Mouse (Mus musculus) lung, embryonic 15.5 days (tissue): ENCODE data around the gene Hbq1a. TPM values are rescaled to one million over a fixed set of nuclear protein-coding genes. Genes with fewer than 3 reads are reported as not detected.
"Not testable (repeated sequence)": the region's sequence is repeated elsewhere in the genome, so short reads cannot be mapped to it uniquely, and the experiment has no call there.

ENCODE experiments used
- ATAC-seq: fragments of 200-750 bp; cut with Nextera tagmentation; 2 replicates; pipeline ENCODE4 v1.8.0; 2017; ENCODE audit warnings: moderate number of reproducible peaks, borderline replicate concordance; ENCODE audit not compliant: low FRiP score, low TSS enrichment; ENCODE audit errors: extremely low read depth
- H3K27ac ChIP-seq: fragments of 300-500 bp; sonication (generic); 2 replicates; pipeline ENCODE4 v1.5.1; 2015; ENCODE audit warnings: moderate library complexity, mild to moderate bottlenecking, inconsistent platforms
- H3K27me3 ChIP-seq: fragments of 300-500 bp; sonication (generic); 2 replicates; pipeline ENCODE4 v1.6.1; 2015; ENCODE audit warnings: inconsistent platforms
- H3K36me3 ChIP-seq: fragments of 300-500 bp; sonication (generic); 2 replicates; pipeline ENCODE4 v1.6.1; 2015; ENCODE audit warnings: inconsistent platforms
- H3K4me1 ChIP-seq: fragments of 300-500 bp; sonication (generic); 2 replicates; pipeline ENCODE4 v1.6.1; 2015; ENCODE audit warnings: inconsistent platforms
- H3K4me2 ChIP-seq: fragments of 300-500 bp; sonication (generic); 2 replicates; pipeline ENCODE4 v1.6.1; 2015; ENCODE audit warnings: inconsistent platforms, mild to moderate bottlenecking, moderate library complexity
- H3K4me3 ChIP-seq: fragments of 300-500 bp; sonication (generic); 2 replicates; pipeline ENCODE4 v1.5.1; 2015; ENCODE audit warnings: mild to moderate bottlenecking, inconsistent platforms
- H3K9ac ChIP-seq: fragments of 300-500 bp; sonication (generic); 2 replicates; pipeline ENCODE4 v1.6.1; 2015; ENCODE audit warnings: inconsistent platforms
- H3K9me3 ChIP-seq: fragments of 300-500 bp; sonication (generic); 2 replicates; pipeline ENCODE4 v1.6.1; 2016; ENCODE audit warnings: inconsistent platforms
- WGBS: fragments of 180-500 bp; shearing (Covaris S2); methylation state at CpG from one replicate; pipeline ENCODE4 v1.1.7; 2015; 5-methylcytosine and 5-hydroxymethylcytosine counted together
- polyA plus RNA-seq: library from polyadenylated mRNA; unstranded; fragments of >200 nt; fragmentation: Nextera tagmentation; extraction: Ambion mirVana; gene quantifications from 2 replicates; pipeline ENCODE4 v1.2.1, GENCODE M21; 2015

Gene Hbq1a
- polyA plus RNA-seq = 0.97 and 1.5 TPM in 2 replicates

DNA sequence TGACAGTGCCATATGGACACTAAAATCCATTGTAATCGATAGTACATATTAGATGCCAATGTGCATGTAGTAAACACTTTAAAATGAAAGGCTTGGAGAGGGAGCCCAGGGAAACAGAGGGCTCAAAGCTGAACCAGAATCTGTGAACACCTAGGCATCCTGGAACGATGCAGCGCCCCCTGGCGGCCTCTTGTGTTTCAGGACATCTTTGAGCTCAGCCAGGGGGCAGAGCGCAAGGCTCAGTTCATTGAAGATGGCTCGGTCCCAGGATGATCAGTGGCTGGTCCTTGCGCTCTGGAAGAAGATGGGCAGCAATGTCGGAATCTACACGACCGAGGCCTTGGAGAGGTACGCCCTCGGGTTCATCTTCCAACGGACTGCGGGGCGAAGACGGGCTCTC is at the start of gene Hbq1a:
Hbq1a (plus strand) TSS at position 205 of the 400 bp plus-strand sequence.
- H3K4me3 ChIP-seq, H3K9ac ChIP-seq, H3K9me3 ChIP-seq, H3K36me3 ChIP-seq, H3K4me1 ChIP-seq, ATAC-seq, H3K27ac ChIP-seq: not testable (repeated sequence)
- Histone ChIP-seq H3K4me2 (peak within 1 kb of the TSS; percentile 40; the same call in 1 of the 2 replicates), H3K27me3 (peaks cover 12% of the 10 kb centered on the region)
- WGBS = 1% methylated on average over 16 of the region's 16 CpGs

DNA sequence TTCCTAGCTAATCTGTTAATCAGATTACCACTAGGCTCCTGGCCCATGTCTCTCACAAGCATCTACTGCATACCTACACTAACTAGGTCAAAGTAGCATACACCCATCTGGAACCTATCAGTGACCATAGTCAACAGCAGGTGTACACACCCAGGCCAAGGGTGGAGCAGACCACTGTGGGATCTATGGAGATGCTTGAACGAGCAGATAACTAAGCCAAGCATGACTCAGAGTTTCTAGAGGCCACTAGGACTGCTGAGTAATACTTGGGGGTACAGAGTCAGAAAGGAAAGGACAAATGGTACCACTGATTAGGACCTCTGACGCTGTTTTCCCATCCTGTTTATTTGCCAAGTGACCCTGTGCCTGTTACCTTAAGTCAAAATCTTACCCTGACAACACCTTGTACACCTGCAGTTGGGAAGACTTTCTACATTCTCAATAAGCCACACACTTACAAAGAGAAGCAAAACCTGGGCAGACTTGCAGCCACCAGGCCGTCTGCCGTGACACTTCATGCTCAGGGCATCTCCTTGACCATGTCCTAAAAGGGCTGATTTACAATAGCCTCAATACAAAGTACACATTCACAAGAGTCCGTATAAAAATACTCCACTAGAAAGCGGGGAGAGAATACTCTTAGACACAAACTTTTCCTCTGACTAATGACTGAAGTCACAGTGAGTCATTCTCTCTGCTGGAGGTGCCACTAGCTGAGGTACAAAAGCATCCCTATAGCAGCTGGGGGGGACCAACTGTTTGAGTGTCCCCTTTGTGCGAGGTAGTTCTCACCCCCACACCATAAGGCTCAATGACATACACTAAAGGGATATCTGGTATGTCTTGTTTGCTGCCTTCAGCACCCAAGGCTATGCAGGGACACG is 48.7 kb upstream of the Hbq1a start:
- WGBS = 88% methylated on average over 8 of the region's 8 CpGs
- H3K9ac ChIP-seq = no peak overlapping the region
- H3K4me3 ChIP-seq = no peak overlapping the region
- peaks cover 45% of the 10 kb centered on the region for H3K36me3 ChIP-seq
- ATAC-seq = peak; percentile 39; the same call in 1 of the 2 replicates
- no peaks in the 10 kb centered on the region for H3K27me3 ChIP-seq
- no peaks in the 10 kb centered on the region for H3K4me1 ChIP-seq
- no peaks in the 10 kb centered on the region for H3K9me3 ChIP-seq
- no peak overlapping the region for H3K4me2 ChIP-seq
- no peak overlapping the region for H3K27ac ChIP-seq

DNA sequence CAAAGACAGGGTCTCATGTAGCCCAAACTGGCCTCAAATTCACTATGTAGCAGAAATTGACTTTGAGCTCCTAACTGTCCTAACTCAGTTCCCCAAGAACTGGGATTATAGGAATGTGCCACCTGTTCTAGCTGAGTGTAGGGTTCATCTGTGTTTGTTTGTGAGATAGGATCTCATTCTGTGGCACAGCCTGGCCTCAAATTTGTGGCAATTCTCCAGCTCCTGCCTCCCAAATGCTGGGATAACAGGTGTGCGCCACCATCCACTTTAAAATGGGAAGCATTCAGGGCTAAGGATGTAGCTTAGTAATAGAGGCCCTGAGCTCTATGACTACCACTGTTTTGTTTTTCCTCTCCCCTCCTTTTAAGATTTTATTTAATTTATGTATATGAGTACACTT is 46.7 kb upstream of the Hbq1a start:
- Histone ChIP-seq H3K9me3 (no peaks in the 10 kb centered on the region), H3K4me2 (no peak overlapping the region), H3K4me1 (no peaks in the 10 kb centered on the region), H3K27me3 (no peaks in the 10 kb centered on the region), H3K27ac (no peak overlapping the region), H3K36me3 (peaks cover 32% of the 10 kb centered on the region), H3K9ac (no peak overlapping the region), H3K4me3 (no peak overlapping the region)
- 94% methylated on average over 1 of the region's 1 CpGs for WGBS
- no peak for ATAC-seq

DNA sequence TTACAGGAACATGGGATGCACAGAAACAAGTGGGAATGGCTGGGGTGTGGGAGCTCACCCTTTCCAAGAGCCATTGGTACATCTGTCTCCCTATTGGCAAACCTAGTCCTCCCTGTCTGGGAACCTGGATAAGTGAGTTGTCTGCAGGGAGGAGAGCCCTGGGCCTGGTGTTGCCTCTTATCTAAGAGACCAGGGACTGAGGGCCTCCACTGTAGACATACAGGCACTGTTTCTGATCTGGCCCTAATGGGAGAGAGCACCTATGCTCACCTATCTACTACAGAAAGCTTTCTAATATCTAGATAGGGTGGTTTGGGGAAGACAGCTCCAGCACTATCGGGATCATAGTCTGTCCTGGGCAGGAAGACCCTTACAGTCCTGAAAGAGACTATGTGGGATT is 43.7 kb upstream of the Hbq1a start:
- Histone ChIP-seq H3K4me2 (no peak overlapping the region), H3K4me1 (no peaks in the 10 kb centered on the region), H3K4me3 (no peak overlapping the region), H3K27me3 (no peaks in the 10 kb centered on the region), H3K27ac (no peak overlapping the region), H3K36me3 (peaks cover 13% of the 10 kb centered on the region), H3K9me3 (no peaks in the 10 kb centered on the region), H3K9ac (no peak overlapping the region)
- ATAC-seq = peak; percentile 78; the same call in 1 of the 2 replicates
- 96% methylated on average over 1 of the region's 1 CpGs for WGBS

DNA sequence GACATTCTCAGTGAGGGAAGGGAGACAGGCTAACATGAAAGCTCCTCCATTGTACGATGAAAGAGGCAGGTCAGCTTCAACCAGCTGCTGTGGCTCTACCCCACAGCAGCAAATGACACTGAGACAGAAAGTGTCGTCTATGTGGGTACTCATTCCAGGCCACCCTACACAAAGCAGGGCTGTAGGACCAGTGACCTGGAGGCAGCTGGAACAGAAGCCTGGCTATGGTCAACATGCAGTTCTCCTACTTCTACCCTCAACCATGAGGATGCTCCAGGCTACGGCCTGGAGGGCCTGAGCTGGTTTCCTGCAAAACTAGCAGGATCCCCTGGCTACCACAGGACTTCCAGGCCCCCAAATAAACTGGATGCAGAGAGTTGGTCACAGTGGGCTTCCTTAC is 43.3 kb upstream of the Hbq1a start:
- no peak for ATAC-seq
- Histone ChIP-seq H3K9ac (no peak overlapping the region), H3K4me2 (no peak overlapping the region), H3K4me1 (no peaks in the 10 kb centered on the region), H3K36me3 (peaks cover 14% of the 10 kb centered on the region), H3K9me3 (no peaks in the 10 kb centered on the region), H3K27ac (no peak overlapping the region), H3K4me3 (no peak overlapping the region), H3K27me3 (no peaks in the 10 kb centered on the region)
- WGBS = 85% methylated on average over 3 of the region's 3 CpGs

DNA sequence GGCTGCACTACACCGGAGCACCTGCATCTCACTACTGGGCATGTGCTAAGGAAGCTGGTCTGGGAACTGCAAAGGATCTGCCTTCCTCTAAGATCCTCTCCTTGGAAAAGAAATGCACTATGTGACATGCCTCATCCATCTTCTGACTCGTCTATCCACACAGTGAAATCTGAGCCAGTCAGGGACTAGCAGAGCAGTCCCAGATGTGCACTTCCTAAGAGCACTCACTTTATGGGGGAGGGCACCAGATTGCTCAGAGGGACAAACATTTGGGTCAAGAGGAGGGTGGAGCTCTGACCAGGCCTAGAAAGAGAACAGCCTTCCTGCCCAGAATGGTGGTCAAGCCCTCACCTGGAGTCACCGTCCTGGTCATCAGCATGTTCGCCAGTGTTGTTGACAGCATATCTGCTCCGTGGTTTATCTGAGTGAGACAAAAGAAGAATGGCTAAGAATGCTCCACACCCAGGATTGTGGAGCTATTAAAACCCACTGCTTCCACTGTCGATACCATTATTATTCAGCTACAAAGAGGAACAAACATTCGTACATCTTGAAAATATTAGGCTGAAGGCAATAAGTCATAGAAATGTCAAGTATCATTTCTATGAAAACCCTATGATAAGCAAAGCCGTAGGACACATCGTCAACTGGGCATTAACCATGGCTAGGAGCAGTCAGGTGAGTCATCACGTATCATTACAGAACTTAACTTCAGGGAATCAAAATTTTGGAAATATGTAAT is 37.0 kb upstream of the Hbq1a start:
- Histone ChIP-seq H3K4me1 (peaks cover 10% of the 10 kb centered on the region), H3K4me3 (no peak overlapping the region), H3K27me3 (no peaks in the 10 kb centered on the region), H3K9ac (no peak overlapping the region), H3K4me2 (no peak overlapping the region), H3K36me3 (peaks cover 8% of the 10 kb centered on the region; the same call in 1 of the 2 replicates), H3K27ac (no peak overlapping the region), H3K9me3 (no peaks in the 10 kb centered on the region)
- WGBS = 57% methylated on average over 10 of the region's 10 CpGs
- ATAC-seq = no peak

DNA sequence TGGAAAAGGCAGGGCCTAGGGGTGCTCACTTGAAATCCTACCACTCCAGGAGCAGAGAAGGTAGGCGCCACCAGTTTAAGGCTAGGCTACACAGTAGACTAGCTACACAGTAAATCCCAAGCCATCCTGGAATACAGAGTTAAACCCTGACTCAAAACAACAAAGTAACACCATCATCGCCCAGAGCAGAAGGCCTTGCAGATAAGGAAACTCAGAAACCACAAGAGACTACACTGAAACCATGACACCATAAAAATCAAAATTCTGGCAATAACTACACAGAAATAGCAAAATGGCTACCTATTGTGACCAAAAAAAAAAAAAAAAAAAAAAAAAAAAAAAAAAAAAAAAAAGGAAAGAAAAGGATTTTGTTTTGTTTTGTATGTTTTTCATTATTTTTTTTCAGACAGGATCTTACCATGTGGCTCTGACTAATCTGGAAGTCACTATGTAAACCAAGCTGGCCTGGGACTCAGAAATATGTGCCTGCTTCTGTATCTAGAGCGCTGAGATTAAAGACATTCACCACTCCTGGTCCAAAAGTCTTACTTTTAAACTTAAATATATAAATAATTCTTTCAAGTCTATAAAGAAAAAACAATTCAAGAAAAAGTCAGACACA is 34.6 kb upstream of the Hbq1a start:
- H3K4me2 ChIP-seq = no peak overlapping the region
- H3K4me1 ChIP-seq = peaks cover 15% of the 10 kb centered on the region
- no peaks in the 10 kb centered on the region for H3K27me3 ChIP-seq
- H3K9ac ChIP-seq = no peak overlapping the region
- no peak overlapping the region for H3K4me3 ChIP-seq
- H3K27ac ChIP-seq = no peak overlapping the region
- 94% methylated on average over 3 of the region's 3 CpGs for WGBS
- no peaks in the 10 kb centered on the region for H3K9me3 ChIP-seq
- H3K36me3 ChIP-seq = peaks cover 8% of the 10 kb centered on the region; the same call in 1 of the 2 replicates
- ATAC-seq = no peak

DNA sequence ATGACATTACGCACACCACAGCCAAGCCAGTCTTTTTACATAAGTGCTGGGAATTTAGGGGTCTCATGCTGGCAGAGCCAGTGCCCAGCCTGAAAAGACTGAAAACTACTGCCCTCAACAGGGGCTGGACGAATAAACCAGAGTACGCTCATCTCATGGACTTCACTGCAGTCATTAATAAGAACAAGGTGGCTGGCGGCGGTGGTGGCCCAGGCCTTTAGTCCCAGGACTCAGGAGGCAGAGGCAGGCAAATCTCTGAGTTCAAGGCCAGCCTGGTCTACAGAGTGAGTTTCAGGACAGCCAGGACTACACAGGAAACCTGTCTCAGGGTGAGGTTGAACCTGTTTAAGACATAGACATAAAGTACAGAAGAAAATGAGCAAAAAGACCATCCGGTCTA is 33.7 kb upstream of the Hbq1a start:
- H3K27me3 ChIP-seq = no peaks in the 10 kb centered on the region
- no peak for ATAC-seq
- no peak overlapping the region for H3K27ac ChIP-seq
- H3K9me3 ChIP-seq = no peaks in the 10 kb centered on the region
- H3K4me2 ChIP-seq = no peak overlapping the region
- H3K36me3 ChIP-seq = peaks cover 8% of the 10 kb centered on the region; the same call in 1 of the 2 replicates
- H3K9ac ChIP-seq = no peak overlapping the region
- no peak overlapping the region for H3K4me3 ChIP-seq
- WGBS = 96% methylated on average over 6 of the region's 6 CpGs
- peaks cover 15% of the 10 kb centered on the region for H3K4me1 ChIP-seq

DNA sequence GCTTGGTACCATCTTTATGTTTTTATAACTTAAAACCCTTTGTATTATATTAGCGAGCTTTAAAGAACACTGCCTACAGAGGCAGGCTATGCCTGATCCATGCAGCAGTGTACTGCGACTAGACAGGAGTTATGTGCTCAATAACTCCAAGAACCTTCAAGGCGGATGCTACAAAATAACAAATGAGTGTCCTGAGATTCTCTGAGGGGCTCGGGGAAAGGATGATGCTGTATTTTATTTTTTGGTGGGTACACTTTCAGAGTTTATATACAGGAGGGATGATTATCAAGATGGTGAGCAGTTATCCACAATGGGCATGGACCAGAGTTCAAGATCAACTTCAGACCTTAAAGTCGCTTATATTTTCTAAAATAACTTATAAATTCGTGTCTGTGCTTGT is 33.1 kb upstream of the Hbq1a start:
- peaks cover 15% of the 10 kb centered on the region for H3K4me1 ChIP-seq
- WGBS = 15% methylated on average over 6 of the region's 6 CpGs
- peak overlapping the region; percentile 88 for H3K27ac ChIP-seq

DNA sequence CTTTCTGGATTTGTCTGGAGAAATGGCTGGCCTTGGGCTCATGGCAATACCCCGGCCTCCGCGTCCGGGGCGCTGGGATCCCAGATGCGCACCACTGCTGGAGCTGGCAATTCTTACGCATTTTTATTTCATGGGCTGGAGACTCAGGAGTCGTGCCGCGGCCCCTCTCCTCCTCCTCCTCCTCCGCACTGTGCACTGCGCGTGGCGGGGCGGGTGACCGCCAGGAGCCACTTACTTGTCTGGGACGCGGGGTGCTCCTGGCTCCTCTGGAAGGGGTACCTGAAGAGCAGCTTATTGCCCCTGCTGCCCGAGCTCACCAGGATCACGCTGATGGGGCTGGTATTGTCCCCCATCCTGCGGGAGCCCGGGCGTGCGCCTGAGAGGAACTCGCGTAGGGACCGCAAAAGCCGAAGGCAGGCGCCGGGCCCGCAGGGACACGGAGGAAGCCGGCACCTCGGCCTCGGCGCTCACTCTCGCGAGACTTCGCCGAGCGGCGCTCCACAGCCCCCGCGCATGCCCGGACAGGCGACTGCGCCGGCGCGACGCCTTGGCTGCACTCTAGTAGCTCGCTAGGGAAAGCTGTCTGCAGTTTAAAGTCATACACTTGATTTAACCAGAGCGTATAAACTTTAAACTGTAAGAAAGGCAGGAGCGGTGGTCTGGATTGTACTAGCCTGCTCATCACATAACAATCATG is 32.5 kb upstream of the Hbq1a start, which contains the start of gene Nprl3:
Nprl3 (minus strand) TSS at position 520 of the 697 bp plus-strand sequence.
- ATAC-seq = peak; percentile 98
- peak within 1 kb of the TSS; percentile 60 for H3K4me2 ChIP-seq
- H3K4me1 ChIP-seq = peaks cover 15% of the 10 kb centered on the region
- H3K27me3 ChIP-seq = no peaks in the 10 kb centered on the region
- H3K36me3 ChIP-seq = no peaks in the 10 kb centered on the region
- H3K4me3 ChIP-seq = peak within 1 kb of the TSS; percentile 73
- no peaks in the 10 kb centered on the region for H3K9me3 ChIP-seq
- under 1% methylated on average over 54 of the region's 54 CpGs for WGBS
- peak within 1 kb of the TSS; percentile 94 for H3K9ac ChIP-seq
- H3K27ac ChIP-seq = peak within 1 kb of the TSS; percentile 88

More for the DNA sequence above, 33.1 kb upstream of the Hbq1a start:
- H3K4me3 ChIP-seq = peak overlapping the region; percentile 73
- H3K9ac ChIP-seq = peak overlapping the region; percentile 94
- peak overlapping the region; percentile 60 for H3K4me2 ChIP-seq
- no peak for ATAC-seq
- peaks cover 5% of the 10 kb centered on the region; the same call in 1 of the 2 replicates for H3K36me3 ChIP-seq
- no peaks in the 10 kb centered on the region for H3K9me3 ChIP-seq
- H3K27me3 ChIP-seq = no peaks in the 10 kb centered on the region

DNA sequence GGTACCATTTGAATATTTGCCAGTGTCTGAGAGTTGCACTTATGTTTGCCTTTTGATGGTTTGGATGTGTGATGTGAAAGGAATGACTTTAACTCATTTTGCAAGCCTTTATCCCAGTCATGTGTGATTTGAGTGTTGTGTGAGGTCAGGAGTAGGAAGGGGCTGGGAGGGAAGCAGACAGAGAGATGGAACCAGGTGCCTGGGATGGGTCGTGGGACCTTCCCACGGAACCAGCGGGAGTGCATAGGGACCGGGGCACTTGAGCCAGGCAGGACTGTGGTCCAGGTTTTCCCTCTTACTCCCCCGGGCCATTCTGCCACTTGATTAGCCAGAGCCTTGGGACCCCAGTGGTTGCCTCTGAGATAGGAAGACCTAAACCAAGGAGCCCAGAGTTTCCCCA is 31.9 kb upstream of the Hbq1a start:
- 17% methylated on average over 5 of the region's 5 CpGs for WGBS
- Histone ChIP-seq H3K4me2 (peak overlapping the region; percentile 60), H3K9ac (peak overlapping the region; percentile 94), H3K36me3 (no peaks in the 10 kb centered on the region), H3K27ac (peak overlapping the region; percentile 88), H3K9me3 (no peaks in the 10 kb centered on the region), H3K4me3 (peak overlapping the region; percentile 73), H3K27me3 (no peaks in the 10 kb centered on the region), H3K4me1 (peaks cover 15% of the 10 kb centered on the region)
- ATAC-seq = no peak
